Mouse (Mus musculus) liver, embryonic 12.5 days (tissue): ENCODE data around the gene Flt1. TPM values are rescaled to one million over a fixed set of nuclear protein-coding genes. Genes with fewer than 3 reads are reported as not detected.
A peak's percentile ranks its signal among the peaks of the same experiment; 100 is the strongest.

Source experiments
- ATAC-seq: fragments of 200-750 bp; cut with Nextera tagmentation; 2 replicates; pipeline ENCODE4 v1.8.0; 2017; ENCODE audit warnings: moderate number of reproducible peaks, mild to moderate bottlenecking, moderate library complexity
- H3K27ac ChIP-seq: fragments of 300-500 bp; sonication (generic); 2 replicates; pipeline ENCODE4 v1.5.1; 2016; ENCODE audit warnings: mild to moderate bottlenecking
- H3K27me3 ChIP-seq: fragments of 300-500 bp; sonication (generic); replicated peaks from 2 replicates; pipeline ENCODE4 v1.6.1; 2016; ENCODE audit warnings: mild to moderate bottlenecking, moderate library complexity
- H3K36me3 ChIP-seq: fragments of 300-500 bp; sonication (generic); 2 replicates; pipeline ENCODE4 v1.6.1; 2016; ENCODE audit warnings: mild to moderate bottlenecking, moderate library complexity
- H3K4me1 ChIP-seq: fragments of 300-500 bp; sonication (generic); 2 replicates; pipeline ENCODE4 v1.6.1; 2016
- H3K4me2 ChIP-seq: fragments of 300-500 bp; sonication (generic); 2 replicates; pipeline ENCODE4 v1.6.1; 2016; ENCODE audit warnings: mild to moderate bottlenecking, moderate library complexity
- H3K4me3 ChIP-seq: fragments of 300-500 bp; sonication (generic); 2 replicates; pipeline ENCODE4 v1.5.1; 2016; ENCODE audit warnings: mild to moderate bottlenecking, moderate library complexity
- H3K9ac ChIP-seq: fragments of 300-500 bp; sonication (generic); 2 replicates; pipeline ENCODE4 v1.6.1; 2016; ENCODE audit warnings: mild to moderate bottlenecking, moderate library complexity
- H3K9me3 ChIP-seq: fragments of 300-500 bp; sonication (generic); replicated peaks from 2 replicates; pipeline ENCODE4 v1.6.1; 2016; ENCODE audit warnings: mild to moderate bottlenecking, moderate library complexity
- WGBS: fragments of 180-500 bp; shearing (Covaris S2); methylation state at CpG from one replicate; pipeline ENCODE4 v1.1.7; 2016; ENCODE audit not compliant: insufficient replicate concordance; 5-methylcytosine and 5-hydroxymethylcytosine counted together
- polyA plus RNA-seq: library from polyadenylated mRNA; unstranded; fragments of >200 nt; fragmentation: Nextera tagmentation; extraction: Ambion mirVana; gene quantifications from 2 replicates; pipeline ENCODE4 v1.2.1, GENCODE M21; 2016

Flt1 gene
- polyA plus RNA-seq, 1 experiment from 2014 or later: 7.6 TPM

DNA sequence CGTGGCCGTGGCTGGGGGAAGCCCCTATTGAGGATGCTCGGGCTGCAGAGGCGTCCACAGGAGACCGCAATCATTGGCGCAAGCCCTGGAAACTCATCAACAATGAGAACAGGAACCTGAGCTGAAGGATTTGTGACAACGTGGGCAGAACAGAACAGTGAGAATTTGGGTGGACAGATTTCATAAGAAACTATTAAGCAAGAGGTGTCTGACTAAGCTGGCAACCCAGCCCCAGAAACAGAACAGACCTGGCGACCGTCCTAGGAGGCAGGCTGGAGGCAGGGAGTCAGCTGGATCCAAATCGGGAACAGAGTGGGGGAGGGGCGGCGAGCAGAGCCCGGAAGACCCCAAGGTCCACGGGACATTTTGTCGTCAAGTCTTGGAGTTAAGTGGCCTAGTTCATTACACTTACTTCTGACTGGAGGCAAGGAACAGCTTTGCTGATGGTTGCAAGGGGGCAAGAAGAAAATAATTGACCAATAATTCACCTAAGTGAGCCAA is 22.3 kb upstream of the Flt1 start:
- Histone ChIP-seq H3K9ac (no peak overlapping the region), H3K4me3 (no peak overlapping the region), H3K9me3 (no peaks in the 10 kb centered on the region), H3K27me3 (peaks cover 66% of the 10 kb centered on the region), H3K4me1 (peaks cover 9% of the 10 kb centered on the region), H3K36me3 (no peaks in the 10 kb centered on the region), H3K27ac (no peak overlapping the region), H3K4me2 (peak overlapping the region; percentile 5; the same call in 1 of the 2 replicates)
- no peak for ATAC-seq
- WGBS: 5% methylated on average over 15 of the region's 15 CpGs

GRCm38 (mm10) chr5:147744900-147745653 is 19.3 kb upstream of the Flt1 start:
- H3K27ac ChIP-seq: no peak overlapping the region
- H3K27me3 ChIP-seq: peaks cover 38% of the 10 kb centered on the region
- no peak overlapping the region for H3K4me3 ChIP-seq
- WGBS: 84% methylated on average over 21 of the region's 21 CpGs
- no peaks in the 10 kb centered on the region for H3K4me1 ChIP-seq
- no peak for ATAC-seq
- H3K9ac ChIP-seq: no peak overlapping the region
- H3K4me2 ChIP-seq: no peak overlapping the region
- no peaks in the 10 kb centered on the region for H3K9me3 ChIP-seq
- H3K36me3 ChIP-seq: no peaks in the 10 kb centered on the region

DNA sequence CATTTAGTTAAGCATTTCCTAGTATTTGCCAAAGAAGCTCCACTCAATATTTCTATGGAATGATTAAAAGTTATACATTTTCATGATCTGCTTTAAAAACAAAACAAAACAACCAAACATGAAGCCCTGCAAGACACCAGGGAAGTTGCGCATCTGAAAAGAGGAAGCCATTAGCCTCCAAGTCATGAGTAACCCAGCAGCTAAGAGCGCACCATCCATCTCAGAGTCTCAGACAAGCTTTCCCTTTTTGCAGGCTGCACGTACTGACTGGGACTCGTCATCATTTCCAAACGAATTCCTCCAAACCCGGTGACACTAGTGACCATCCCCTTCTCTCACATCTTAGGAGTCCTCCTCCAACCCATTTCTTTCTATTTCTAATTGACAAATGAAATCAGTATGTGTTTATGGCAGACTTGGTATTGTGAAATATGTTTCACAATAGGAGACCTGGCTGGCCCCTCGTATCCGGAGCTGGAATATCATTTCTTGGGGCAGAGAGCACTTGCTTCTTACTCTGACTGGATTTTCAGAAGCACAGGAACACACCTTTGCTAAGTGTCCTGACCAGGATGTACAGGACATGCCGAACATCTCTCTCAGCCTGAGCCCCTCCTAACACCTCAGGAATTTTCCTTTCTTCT is 16.8 kb upstream of the Flt1 start:
- H3K4me3 ChIP-seq: no peak overlapping the region
- H3K9me3 ChIP-seq: no peaks in the 10 kb centered on the region
- ATAC-seq: no peak
- no peak overlapping the region for H3K9ac ChIP-seq
- H3K4me1 ChIP-seq: no peaks in the 10 kb centered on the region
- peaks cover 13% of the 10 kb centered on the region; the same call in 1 of the 2 replicates for H3K27me3 ChIP-seq
- 42% methylated on average over 9 of the region's 9 CpGs for WGBS
- no peak overlapping the region for H3K4me2 ChIP-seq
- no peaks in the 10 kb centered on the region for H3K36me3 ChIP-seq
- H3K27ac ChIP-seq: no peak overlapping the region

- no peaks in the 10 kb centered on the region for H3K4me1 ChIP-seq
- H3K27me3 ChIP-seq: 0 out of 2 replicates have a peak, but pooled peaks cover 4% of the 10 kb centered on the region
- no peaks in the 10 kb centered on the region for H3K9me3 ChIP-seq
- no peaks in the 10 kb centered on the region for H3K36me3 ChIP-seq
- no peak overlapping the region for H3K4me2 ChIP-seq
- ATAC-seq: no peak
- WGBS: 64% methylated on average over 8 of the region's 8 CpGs
- H3K9ac ChIP-seq: no peak overlapping the region
- no peak overlapping the region for H3K4me3 ChIP-seq
- no peak overlapping the region for H3K27ac ChIP-seq
Observed at GRCm38 (mm10) chr5:147736766-147737280, 11.0 kb upstream of the Flt1 start.

DNA sequence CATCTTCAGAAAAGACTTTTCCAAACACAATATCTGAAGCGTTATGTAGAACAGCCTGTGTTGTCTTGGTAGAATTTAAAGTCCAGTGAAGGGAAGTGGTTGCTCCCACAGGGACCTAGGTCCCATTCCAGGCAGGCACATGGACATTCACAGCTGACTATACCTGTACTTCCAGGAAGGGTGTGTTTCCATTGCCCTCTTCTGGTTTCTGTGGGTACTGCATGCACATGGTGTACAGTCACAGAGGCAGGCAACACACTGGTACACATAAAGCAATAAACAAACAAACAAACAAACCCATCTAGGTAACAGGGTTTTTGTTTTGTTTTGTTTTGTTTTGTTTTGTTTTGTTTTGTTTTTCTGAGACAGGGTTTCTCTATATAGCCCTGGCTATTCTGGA is 7.9 kb upstream of the Flt1 start:
- no peaks in the 10 kb centered on the region for H3K9me3 ChIP-seq

DNA sequence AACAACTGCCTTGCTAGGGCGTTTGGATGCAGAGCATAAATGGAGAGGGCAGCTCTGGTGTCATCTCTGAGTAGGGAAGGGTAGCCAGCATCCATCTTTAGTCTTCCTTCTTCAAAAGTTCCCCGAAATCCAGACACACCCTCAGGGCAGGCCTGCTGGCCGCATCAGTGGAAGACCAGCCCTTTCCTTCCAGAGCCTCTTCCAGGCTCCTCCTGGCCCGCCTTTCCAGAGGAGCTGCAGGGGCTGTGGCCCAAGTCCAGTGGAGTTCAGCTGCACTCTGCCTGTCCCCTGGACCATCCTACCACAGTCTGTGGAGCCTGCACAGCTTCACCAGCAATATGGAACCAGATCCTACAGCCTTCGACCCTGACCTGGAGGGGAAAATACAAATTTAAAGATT is 7.1 kb upstream of the Flt1 start:
- H3K27ac ChIP-seq: no peak overlapping the region
- H3K4me3 ChIP-seq: no peak overlapping the region
- no peak overlapping the region for H3K4me2 ChIP-seq
- no peak overlapping the region for H3K9ac ChIP-seq
- no peaks in the 10 kb centered on the region for H3K36me3 ChIP-seq
- WGBS: 65% methylated on average over 5 of the region's 5 CpGs
- ATAC-seq: no peak
- no peaks in the 10 kb centered on the region for H3K9me3 ChIP-seq
- H3K4me1 ChIP-seq: no peaks in the 10 kb centered on the region
- peaks cover 36% of the 10 kb centered on the region for H3K27me3 ChIP-seq

More for the DNA sequence above, 7.9 kb upstream of the Flt1 start:
- Histone ChIP-seq H3K27me3 (peaks cover 28% of the 10 kb centered on the region), H3K4me2 (no peak overlapping the region), H3K4me3 (no peak overlapping the region), H3K27ac (no peak overlapping the region), H3K9ac (no peak overlapping the region), H3K36me3 (no peaks in the 10 kb centered on the region), H3K4me1 (no peaks in the 10 kb centered on the region)
- ATAC-seq: no peak
- 83% methylated on average over 1 of the region's 1 CpGs for WGBS

DNA sequence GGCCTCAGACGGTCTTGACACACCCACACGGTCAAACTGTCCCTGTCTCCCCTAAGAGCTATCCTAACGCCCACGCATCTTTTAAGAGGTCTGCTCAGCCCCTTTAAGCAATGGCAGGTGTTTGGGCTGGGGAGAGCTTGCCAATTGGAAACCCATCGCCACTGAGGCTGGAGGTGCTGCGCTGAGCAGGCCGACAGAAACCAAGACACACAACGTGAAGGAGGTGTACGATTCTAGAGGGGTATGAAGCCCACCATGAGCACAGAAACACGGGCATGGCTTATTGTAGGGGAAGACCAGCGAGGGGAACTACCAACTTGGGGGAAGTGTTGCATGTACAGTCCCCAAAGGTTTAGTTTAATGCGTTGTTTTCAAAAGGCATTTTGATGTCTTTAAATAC is 1.7 kb upstream of the Flt1 start:
- no peaks in the 10 kb centered on the region for H3K36me3 ChIP-seq
- H3K9ac ChIP-seq: no peak overlapping the region
- H3K9me3 ChIP-seq: no peaks in the 10 kb centered on the region
- H3K27ac ChIP-seq: no peak overlapping the region
- H3K27me3 ChIP-seq: peaks cover 84% of the 10 kb centered on the region
- ATAC-seq: no peak
- no peak overlapping the region for H3K4me3 ChIP-seq
- no peak overlapping the region for H3K4me2 ChIP-seq
- peaks cover 14% of the 10 kb centered on the region; the same call in 1 of the 2 replicates for H3K4me1 ChIP-seq
- WGBS: 18% methylated on average over 12 of the region's 12 CpGs

GRCm38 (mm10) chr5:147726701-147727393 is 1.0 kb upstream of the Flt1 start:
- Histone ChIP-seq H3K36me3 (no peaks in the 10 kb centered on the region), H3K4me2 (0 out of 2 replicates have a peak overlapping the region, but pooled peaks have one; percentile 63), H3K27ac (no peak overlapping the region), H3K27me3 (peaks cover 88% of the 10 kb centered on the region), H3K4me1 (peaks cover 14% of the 10 kb centered on the region; the same call in 1 of the 2 replicates), H3K9ac (no peak overlapping the region), H3K9me3 (no peaks in the 10 kb centered on the region), H3K4me3 (no peak overlapping the region)
- ATAC-seq: no peak
- WGBS: 3% methylated on average over 18 of the region's 18 CpGs

- ATAC-seq: no peak
- peak overlapping the region; percentile 48 for H3K4me3 ChIP-seq
- 0 out of 2 replicates have a peak overlapping the region, but pooled peaks have one; percentile 17 for H3K9ac ChIP-seq
- H3K27me3 ChIP-seq: peaks cover 96% of the 10 kb centered on the region
- no peak overlapping the region for H3K27ac ChIP-seq
- peaks cover 17% of the 10 kb centered on the region; the same call in 1 of the 2 replicates for H3K4me1 ChIP-seq
- H3K4me2 ChIP-seq: peak overlapping the region; percentile 63
- under 1% methylated on average over 68 of the region's 69 CpGs for WGBS
- no peaks in the 10 kb centered on the region for H3K9me3 ChIP-seq
- no peaks in the 10 kb centered on the region for H3K36me3 ChIP-seq
Observed at GRCm38 (mm10) chr5:147724945-147725830, 623 bp downstream of the Flt1 start.

DNA sequence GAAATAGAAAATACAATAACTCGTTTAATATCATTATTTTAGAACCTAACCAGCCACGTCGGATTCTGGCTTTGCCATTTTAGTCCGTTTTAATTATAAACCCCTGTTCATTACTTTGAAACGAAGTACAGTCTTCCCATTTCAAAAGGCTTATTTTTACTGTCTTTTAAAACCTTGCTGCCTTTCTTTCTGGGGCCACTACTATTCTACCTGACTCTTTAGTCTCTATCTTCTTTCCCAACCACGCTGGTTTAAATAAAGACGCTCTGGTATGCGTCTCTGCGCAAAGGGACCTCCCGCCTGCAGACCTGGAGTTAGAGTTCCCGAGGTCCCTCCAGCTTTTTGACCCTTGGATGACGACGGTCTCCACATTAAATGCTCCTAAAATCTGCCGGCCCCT is 1.4 kb downstream of the Flt1 start:
- Histone ChIP-seq H3K27me3 (peaks cover 96% of the 10 kb centered on the region), H3K4me3 (peak overlapping the region; percentile 48; the same call in 1 of the 2 replicates), H3K36me3 (no peaks in the 10 kb centered on the region), H3K4me1 (peaks cover 17% of the 10 kb centered on the region; the same call in 1 of the 2 replicates), H3K9me3 (no peaks in the 10 kb centered on the region), H3K27ac (no peak overlapping the region), H3K9ac (no peak overlapping the region), H3K4me2 (no peak overlapping the region)
- under 1% methylated on average over 14 of the region's 14 CpGs for WGBS
- no peak for ATAC-seq

GRCm38 (mm10) chr5:147723811-147724210 is 2.0 kb downstream of the Flt1 start:
- peaks cover 17% of the 10 kb centered on the region; the same call in 1 of the 2 replicates for H3K4me1 ChIP-seq
- no peak overlapping the region for H3K9ac ChIP-seq
- 2% methylated on average over 17 of the region's 17 CpGs for WGBS
- ATAC-seq: no peak
- no peak overlapping the region for H3K4me3 ChIP-seq
- H3K4me2 ChIP-seq: no peak overlapping the region
- no peaks in the 10 kb centered on the region for H3K9me3 ChIP-seq
- H3K36me3 ChIP-seq: no peaks in the 10 kb centered on the region
- no peak overlapping the region for H3K27ac ChIP-seq
- H3K27me3 ChIP-seq: peaks cover 95% of the 10 kb centered on the region
